ENCODE assay signal across 8 mouse cellular contexts in genomic region chr2:60940454-60940961, GRCm38 (mm10). TPM values are rescaled to one million over a fixed set of nuclear protein-coding genes. Genes with fewer than 3 reads are reported as not detected.
DNase-seq lines count a peak whose midpoint lies in the region; ATAC-seq lines count a peak whose summit lies in the region.

No protein-coding gene starts in this region.

- H3K4me3 ChIP-seq in midbrain, embryonic 14.5 days (replicated peaks; ENCODE audit: low read depth, low read length): no peak overlapping the region
- no peak overlapping the region for H3K4me3 ChIP-seq in midbrain, embryonic 11.5 days (ENCODE audit: low read depth, low read length)
- no peak overlapping the region for H3K4me3 ChIP-seq in forebrain, embryonic 15.5 days
- peak overlapping the region; percentile 10; the same call in 1 of the 2 replicates for H3K4me3 ChIP-seq in limb, embryonic 15.5 days

- peak; percentile 29 for DNase-seq in midbrain, embryonic 14.5 days
- DNase-seq in midbrain, embryonic 11.5 days (ENCODE audit: low spot score, missing footprints): no peak
- DNase-seq in ovary, postnatal 14 days (ENCODE audit: low spot score): peak; percentile 25
- no peak for DNase-seq in frontal cortex, postnatal 36 days (ENCODE audit: low spot score in 2 of 2)
- no peak for DNase-seq in spleen, adult 18-20 months
- no peak for DNase-seq in thymus, postnatal 10 days (ENCODE audit: low spot score in 2 of 2)

- H3K27me3 ChIP-seq in midbrain, embryonic 14.5 days (ENCODE audit: control insufficient read depth, insufficient read depth, low read length): no peaks in the 10 kb centered on the region
- no peaks in the 10 kb centered on the region for H3K27me3 ChIP-seq in midbrain, embryonic 11.5 days (ENCODE audit: control insufficient read depth, insufficient read depth, low read length)
- no peaks in the 10 kb centered on the region for H3K27me3 ChIP-seq in forebrain, embryonic 15.5 days
- H3K27me3 ChIP-seq in limb, embryonic 15.5 days: no peaks in the 10 kb centered on the region

- no peaks in the 10 kb centered on the region for H3K4me1 ChIP-seq in midbrain, embryonic 14.5 days (ENCODE audit: control insufficient read depth, insufficient read depth, low read length)
- no peaks in the 10 kb centered on the region for H3K4me1 ChIP-seq in midbrain, embryonic 11.5 days (ENCODE audit: control insufficient read depth, insufficient read depth, low read length)
- H3K4me1 ChIP-seq in forebrain, embryonic 15.5 days: peaks cover 10% of the 10 kb centered on the region
- peaks cover 13% of the 10 kb centered on the region for H3K4me1 ChIP-seq in limb, embryonic 15.5 days

- H3K36me3 ChIP-seq in midbrain, embryonic 14.5 days (ENCODE audit: control insufficient read depth, insufficient read depth, low read length): no peaks in the 10 kb centered on the region
- H3K36me3 ChIP-seq in midbrain, embryonic 11.5 days (ENCODE audit: control insufficient read depth, insufficient read depth, low read length): no peaks in the 10 kb centered on the region
- H3K36me3 ChIP-seq in forebrain, embryonic 15.5 days: no peaks in the 10 kb centered on the region
- no peaks in the 10 kb centered on the region for H3K36me3 ChIP-seq in limb, embryonic 15.5 days

- no peak overlapping the region for H3K9ac ChIP-seq in midbrain, embryonic 14.5 days (replicated peaks; ENCODE audit: low read length)
- no peak overlapping the region for H3K9ac ChIP-seq in midbrain, embryonic 11.5 days (ENCODE audit: low read length)
- no peak overlapping the region for H3K9ac ChIP-seq in forebrain, embryonic 15.5 days (replicated peaks)
- no peak overlapping the region for H3K9ac ChIP-seq in limb, embryonic 15.5 days

- no peak overlapping the region for H3K27ac ChIP-seq in midbrain, embryonic 14.5 days (replicated peaks; ENCODE audit: low read depth, low read length)
- H3K27ac ChIP-seq in midbrain, embryonic 11.5 days (ENCODE audit: low read depth, low read length): no peak overlapping the region
- H3K27ac ChIP-seq in forebrain, embryonic 15.5 days (replicated peaks): no peak overlapping the region
- peak overlapping the region; percentile 60 for H3K27ac ChIP-seq in limb, embryonic 15.5 days

- WGBS in midbrain, embryonic 14.5 days: 81% methylated on average over 8 of the region's 8 CpGs
- 74% methylated on average over 8 of the region's 8 CpGs for WGBS in midbrain, embryonic 11.5 days
- WGBS in forebrain, embryonic 15.5 days: 18% methylated on average over 8 of the region's 8 CpGs
- WGBS in limb, embryonic 15.5 days: 18% methylated on average over 8 of the region's 8 CpGs

- H3K9me3 ChIP-seq in midbrain, embryonic 14.5 days (ENCODE audit: control insufficient read depth, low read length): no peaks in the 10 kb centered on the region
- H3K9me3 ChIP-seq in midbrain, embryonic 11.5 days (ENCODE audit: control insufficient read depth, low read length): no peaks in the 10 kb centered on the region
- no peaks in the 10 kb centered on the region for H3K9me3 ChIP-seq in forebrain, embryonic 15.5 days
- H3K9me3 ChIP-seq in limb, embryonic 15.5 days: no peaks in the 10 kb centered on the region

- ATAC-seq in midbrain, embryonic 14.5 days (ENCODE audit: low FRiP score, low TSS enrichment): no peak
- no peak for ATAC-seq in midbrain, embryonic 11.5 days (ENCODE audit: low FRiP score)
- ATAC-seq in forebrain, embryonic 15.5 days (replicated peaks): peak; percentile 73
- peak; percentile 79; the same call in 1 of the 2 replicates for ATAC-seq in limb, embryonic 15.5 days (ENCODE audit: insufficient number of reproducible peaks, low FRiP score, low TSS enrichment, low read depth)

- H3K4me2 ChIP-seq in midbrain, embryonic 14.5 days (ENCODE audit: low read length): no peak overlapping the region
- no peak overlapping the region for H3K4me2 ChIP-seq in midbrain, embryonic 11.5 days
- peak overlapping the region; percentile 14; the same call in 1 of the 2 replicates for H3K4me2 ChIP-seq in forebrain, embryonic 15.5 days (replicated peaks)
- peak overlapping the region; percentile 34 for H3K4me2 ChIP-seq in limb, embryonic 15.5 days

RNA-seq across cellular contexts. Expression of gene Rbms1, which starts 22.5 kb away (rescaled TPM):
- polyA plus RNA-seq in midbrain, embryonic 14.5 days (2014; fragmentation: Nextera tagmentation; extraction: Ambion mirVana): 41.1 and 44.4 TPM in 2 replicates
- 43.2 and 48.6 TPM in 2 replicates for polyA plus RNA-seq in midbrain, embryonic 11.5 days (2014; fragmentation: Nextera tagmentation; extraction: Ambion mirVana)
- 22.1 and 24.1 TPM in 2 replicates for polyA plus RNA-seq in forebrain, embryonic 15.5 days (2015; fragmentation: Nextera tagmentation; extraction: Ambion mirVana)
- polyA plus RNA-seq in limb, embryonic 15.5 days (2015; fragmentation: Nextera tagmentation; extraction: Ambion mirVana): 138 and 143 TPM in 2 replicates

Comparison
In these comparisons a context has a peak if more than half of its experiments do, and no peak if none do; other contexts are left out.
1. DNase-seq: peak in midbrain, embryonic 14.5 days (single experiment) and ovary, postnatal 14 days (single experiment); none in midbrain, embryonic 11.5 days (single experiment), frontal cortex, postnatal 36 days (0 of 2), spleen, adult 18-20 months (0 of 2) and thymus, postnatal 10 days (0 of 2).
2. ATAC-seq: peak in forebrain, embryonic 15.5 days (single experiment) and limb, embryonic 15.5 days (single experiment); none in midbrain, embryonic 14.5 days (single experiment) and midbrain, embryonic 11.5 days (single experiment).
3. H3K4me2 ChIP-seq: peak in forebrain, embryonic 15.5 days (single experiment) and limb, embryonic 15.5 days (single experiment); none in midbrain, embryonic 14.5 days (single experiment) and midbrain, embryonic 11.5 days (single experiment).